Mouse (Mus musculus) layer of hippocampus, adult 2 months (tissue): ENCODE results near the gene Zswim4. TPM values are rescaled to one million over a fixed set of nuclear protein-coding genes. Genes with fewer than 3 reads are reported as not detected.
A peak's percentile ranks its signal among the peaks of the same experiment; 100 is the strongest.

ENCODE experiments used
- DNase-seq, 2 experiments: peaks; one replicate each; pipeline ENCODE4 v3.0.0; 2022; ENCODE audit warnings: low spot score in 2 of 2
- H3K27ac ChIP-seq: fragments of 200-600 bp; 2 replicates; pipeline ENCODE4 v1.8.1; 2022
- H3K4me3 ChIP-seq: fragments of 200-600 bp; 2 replicates; pipeline ENCODE4 v1.8.1; 2022; ENCODE audit warnings: mild to moderate bottlenecking
- CTCF ChIP-seq: fragments of 200-600 bp; conservative IDR thresholded peaks from 2 replicates; pipeline ENCODE4 v1.8.1; 2022; ENCODE audit warnings: antibody characterized with exemption, mild to moderate bottlenecking, moderate library complexity
- total RNA-seq, 2 experiments: library from RNA; stranded (reverse); gene quantifications; 2 replicates each; pipeline ENCODE4 v1.2.3; 2021

Zswim4 gene
- total RNA-seq, 2 experiments from 2014 or later, result 18.0 to 19.3 TPM

GRCm38 (mm10) chr8:84218143-84218542 lies 18.7 kb downstream of the Zswim4 start:
- no peak for DNase-seq
- no peak for TF ChIP-seq CTCF
- no peak overlapping the region for H3K4me3 ChIP-seq
- no peak overlapping the region; the same call in 1 of the 2 replicates for H3K27ac ChIP-seq

- no peak for TF ChIP-seq CTCF
Observed at GRCm38 (mm10) chr8:84217206-84217605, 19.6 kb downstream of the Zswim4 start.

GRCm38 (mm10) chr8:84213277-84213676 lies 23.6 kb downstream of the Zswim4 start:
- TF ChIP-seq CTCF, result no peak
- H3K4me3 ChIP-seq, result no peak overlapping the region
- DNase-seq, result no peak
- no peak overlapping the region for H3K27ac ChIP-seq

More at GRCm38 (mm10) chr8:84217206-84217605, 19.6 kb downstream of the Zswim4 start:
- no peak overlapping the region for H3K4me3 ChIP-seq
- no peak for DNase-seq
- H3K27ac ChIP-seq, result no peak overlapping the region

DNA sequence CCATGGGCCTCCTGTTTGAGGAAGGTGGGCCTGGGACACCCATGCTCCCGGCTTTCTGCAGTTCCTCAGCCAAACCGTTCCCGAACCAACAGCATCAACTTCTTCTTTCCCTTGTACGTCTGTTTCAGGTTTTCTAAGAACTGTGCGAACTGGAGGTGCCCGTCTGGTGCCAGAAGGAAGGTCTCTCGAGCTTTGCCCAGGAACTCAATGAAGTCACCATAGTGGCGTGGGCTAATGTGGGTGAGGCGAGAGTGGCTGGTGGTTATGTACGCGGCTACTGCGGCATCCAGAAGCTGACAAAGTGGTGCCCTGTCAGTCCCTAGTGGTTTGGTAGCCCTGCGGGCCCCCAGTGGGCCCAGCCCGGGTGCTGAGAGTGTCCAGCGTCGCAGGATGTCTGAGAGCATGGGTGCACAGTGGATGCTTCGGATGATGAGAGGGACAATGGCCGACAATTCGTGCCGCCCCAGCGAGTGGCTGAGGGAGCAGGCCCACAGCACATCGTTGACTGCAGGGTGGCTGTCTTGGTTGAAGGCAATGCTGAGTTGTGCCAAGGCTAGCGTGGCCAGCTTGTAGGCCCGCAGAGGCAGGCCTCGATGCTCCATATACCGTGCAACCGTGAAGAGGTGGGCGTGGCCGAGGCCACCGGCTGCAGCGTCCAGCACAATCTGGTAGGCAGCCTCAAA lies 24.8 kb downstream of the Zswim4 start:
- no peak overlapping the region for H3K27ac ChIP-seq
- TF ChIP-seq CTCF, result no peak
- H3K4me3 ChIP-seq, result no peak overlapping the region
- no peak for DNase-seq

- no peak for DNase-seq
- Histone ChIP-seq H3K27ac (no peak overlapping the region), H3K4me3 (no peak overlapping the region)
- TF ChIP-seq CTCF, result no peak
Observed at GRCm38 (mm10) chr8:84211202-84211601, 25.7 kb downstream of the Zswim4 start.

- peak in 1 of 2 experiments; percentile 90 for DNase-seq
- Histone ChIP-seq H3K27ac (peak overlapping the region; percentile 56), H3K4me3 (peak overlapping the region; percentile 36; the same call in 1 of the 2 replicates)
- TF ChIP-seq CTCF, result peak; percentile 97
Observed at GRCm38 (mm10) chr8:84210167-84210791, 26.6 kb downstream of the Zswim4 start.

DNA sequence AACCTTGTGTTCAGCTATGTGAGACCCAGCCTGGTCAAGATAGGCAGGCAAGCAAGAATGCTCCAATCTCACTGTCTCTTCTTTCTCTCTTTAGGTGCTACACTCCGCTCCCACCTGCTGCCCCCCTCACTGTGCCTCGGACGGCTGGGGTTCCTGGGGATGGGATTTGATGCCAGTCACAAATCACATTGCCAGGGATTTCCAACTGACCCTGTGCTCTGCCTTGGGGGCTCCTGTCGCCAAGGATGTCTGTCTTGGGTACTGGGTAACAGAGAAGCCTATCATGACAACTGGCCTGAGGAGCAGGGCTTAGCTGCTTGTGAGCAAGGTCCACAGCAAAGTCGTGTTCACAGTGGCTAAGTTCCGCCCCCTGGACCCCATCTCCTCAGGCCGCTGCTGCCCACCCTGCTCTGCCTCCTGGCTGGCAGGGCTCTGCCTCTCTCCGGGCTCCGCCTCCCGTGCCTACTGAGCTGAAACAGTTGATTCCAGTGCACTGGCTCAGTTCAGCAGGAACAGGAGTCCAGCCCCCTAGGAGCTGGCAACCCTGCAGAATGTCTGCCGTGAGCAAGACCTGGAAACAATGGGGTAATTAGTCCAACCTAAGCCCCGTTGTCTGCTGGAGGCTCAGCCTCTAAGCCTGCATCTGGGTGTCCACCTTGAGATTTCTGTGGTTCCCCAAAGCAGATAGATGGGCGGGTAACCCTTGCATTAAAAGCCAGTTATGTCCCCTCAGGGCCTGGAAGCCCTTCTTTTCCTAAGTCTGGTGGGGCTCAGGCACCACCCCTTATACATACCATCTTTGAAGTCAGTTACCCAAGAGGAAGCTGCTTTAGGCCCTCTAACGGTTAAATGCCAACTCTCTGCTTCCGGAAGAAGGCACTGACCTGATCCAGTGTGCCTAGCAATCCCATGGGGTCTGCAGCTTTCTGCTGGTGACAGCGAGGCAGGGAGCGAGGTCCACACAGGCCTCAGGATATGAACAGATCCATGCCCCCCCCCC lies 28.2 kb downstream of the Zswim4 start:
- H3K27ac ChIP-seq, result peak overlapping the region; percentile 55; the same call in 1 of the 2 replicates
- TF ChIP-seq CTCF, result no peak

GRCm38 (mm10) chr8:84207811-84208210 lies 29.0 kb downstream of the Zswim4 start:
- Histone ChIP-seq H3K4me3 (no peak overlapping the region), H3K27ac (peak overlapping the region; percentile 55; the same call in 1 of the 2 replicates)
- no peak for TF ChIP-seq CTCF
- no peak for DNase-seq

More for the DNA sequence above, 28.2 kb downstream of the Zswim4 start:
- no peak for DNase-seq
- H3K4me3 ChIP-seq, result no peak overlapping the region

DNA sequence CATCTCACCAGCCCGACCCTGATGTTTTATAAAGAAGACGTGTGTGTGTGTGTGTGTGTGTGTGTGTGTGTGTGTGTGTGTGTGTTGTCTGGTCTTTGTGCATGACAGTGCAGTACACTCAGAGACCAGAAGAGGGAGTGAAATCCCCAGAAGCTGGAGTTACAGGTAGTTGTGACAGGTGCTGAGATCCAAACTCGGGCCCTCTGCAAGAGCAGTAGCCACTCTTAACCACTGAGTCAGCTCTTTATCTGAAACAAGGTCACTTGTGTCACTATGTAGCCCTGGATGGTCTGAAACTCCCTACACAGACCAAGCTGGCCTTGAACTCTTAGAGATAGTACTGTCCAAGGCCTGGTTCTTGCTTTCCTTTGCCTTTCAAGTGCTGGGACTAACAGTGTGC lies 30.2 kb downstream of the Zswim4 start:
- DNase-seq, result no peak
- H3K4me3 ChIP-seq, result no peak overlapping the region
- TF ChIP-seq CTCF, result peak; percentile 39
- no peak overlapping the region for H3K27ac ChIP-seq

DNA sequence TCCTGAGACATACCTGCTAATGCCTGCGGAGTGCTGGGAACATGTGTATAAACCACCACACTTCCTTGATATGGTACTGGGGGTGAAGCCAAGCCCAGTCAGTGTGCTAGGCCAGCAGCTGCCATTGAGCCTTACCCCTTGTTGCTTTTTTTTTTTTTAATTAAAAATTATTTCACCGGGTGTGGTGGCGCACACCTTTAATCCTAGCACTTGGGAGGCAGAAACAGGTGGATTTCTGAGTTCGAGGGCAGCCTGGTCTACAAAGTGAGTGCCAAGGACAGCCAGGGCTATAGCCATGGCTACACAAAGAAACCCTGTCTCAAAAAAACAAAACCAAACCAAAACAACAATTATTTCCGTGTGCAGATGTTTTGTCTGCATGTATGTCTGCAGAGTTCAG lies 31.8 kb downstream of the Zswim4 start:
- no peak for TF ChIP-seq CTCF
- no peak overlapping the region for H3K4me3 ChIP-seq
- no peak for DNase-seq
- no peak overlapping the region for H3K27ac ChIP-seq

- peak overlapping the region; percentile 98 for H3K27ac ChIP-seq
- peak; percentile 70 for TF ChIP-seq CTCF
- H3K4me3 ChIP-seq, result peak overlapping the region; percentile 65
- no peak for DNase-seq
Observed at GRCm38 (mm10) chr8:84203975-84204772, 32.7 kb downstream of the Zswim4 start.
